Mouse (Mus musculus) limb, embryonic 11.5 days (tissue): ENCODE measurements around the gene Mical2. TPM values are rescaled to one million over a fixed set of nuclear protein-coding genes. Genes with fewer than 3 reads are reported as not detected.

Experiments used
- ATAC-seq: fragments of 200-750 bp; cut with Nextera tagmentation; 2 replicates; pipeline ENCODE4 v1.8.0; 2017; ENCODE audit warnings: low read depth; ENCODE audit not compliant: insufficient number of reproducible peaks, low FRiP score, low TSS enrichment
- DNase-seq: peaks from one replicate; pipeline ENCODE4 v3.0.0-alpha.2; 2015; ENCODE audit warnings: low spot score
- H3K27ac ChIP-seq: fragments of 300-500 bp; sonication (generic); replicated peaks from 2 replicates; pipeline ENCODE4 v1.5.1; 2014; ENCODE audit warnings: low read depth, mild to moderate bottlenecking, low read length
- H3K27me3 ChIP-seq: fragments of 300-500 bp; sonication (generic); 2 replicates; pipeline ENCODE4 v1.6.1; 2014; ENCODE audit warnings: mild to moderate bottlenecking, low read length, mixed read lengths; ENCODE audit not compliant: control insufficient read depth, insufficient read depth
- H3K36me3 ChIP-seq: fragments of 300-500 bp; sonication (generic); 2 replicates; pipeline ENCODE4 v1.6.1; 2014; ENCODE audit warnings: mild to moderate bottlenecking, low read length, moderate library complexity, mixed read lengths; ENCODE audit not compliant: control insufficient read depth, insufficient read depth
- H3K4me1 ChIP-seq: fragments of 300-500 bp; sonication (generic); 2 replicates; pipeline ENCODE4 v1.6.1; 2014; ENCODE audit warnings: low read length, mixed read lengths; ENCODE audit not compliant: control insufficient read depth, insufficient read depth
- H3K4me2 ChIP-seq: fragments of 300-500 bp; sonication (generic); 2 replicates; pipeline ENCODE4 v1.6.1; 2014; ENCODE audit warnings: low read depth, mild to moderate bottlenecking, moderate library complexity; ENCODE audit not compliant: severe bottlenecking
- H3K4me3 ChIP-seq: fragments of 300-500 bp; sonication (generic); 2 replicates; pipeline ENCODE4 v1.5.1; 2014; ENCODE audit warnings: low read depth, low read length
- H3K9ac ChIP-seq: fragments of 300-500 bp; sonication (generic); 2 replicates; pipeline ENCODE4 v1.6.1; 2014; ENCODE audit warnings: mild to moderate bottlenecking, low read length
- H3K9me3 ChIP-seq: fragments of 300-500 bp; sonication (generic); 2 replicates; pipeline ENCODE4 v1.6.1; 2016; ENCODE audit warnings: low read length; ENCODE audit not compliant: control insufficient read depth
- WGBS: fragments of 180-500 bp; shearing (Covaris S2); extraction: QIAGEN DNeasy Blood & Tissue Kit; methylation state at CpG from one replicate; pipeline ENCODE4 v1.1.7; 2014; 5-methylcytosine and 5-hydroxymethylcytosine counted together
- polyA plus RNA-seq: library from polyadenylated mRNA; unstranded; fragments of >200 nt; fragmentation: Nextera tagmentation; extraction: Ambion mirVana; gene quantifications from 2 replicates; pipeline ENCODE4 v1.2.1, GENCODE M21; 2014

Gene Mical2
- polyA plus RNA-seq, 1 experiment from 2014 or later = 2.3 TPM

DNA sequence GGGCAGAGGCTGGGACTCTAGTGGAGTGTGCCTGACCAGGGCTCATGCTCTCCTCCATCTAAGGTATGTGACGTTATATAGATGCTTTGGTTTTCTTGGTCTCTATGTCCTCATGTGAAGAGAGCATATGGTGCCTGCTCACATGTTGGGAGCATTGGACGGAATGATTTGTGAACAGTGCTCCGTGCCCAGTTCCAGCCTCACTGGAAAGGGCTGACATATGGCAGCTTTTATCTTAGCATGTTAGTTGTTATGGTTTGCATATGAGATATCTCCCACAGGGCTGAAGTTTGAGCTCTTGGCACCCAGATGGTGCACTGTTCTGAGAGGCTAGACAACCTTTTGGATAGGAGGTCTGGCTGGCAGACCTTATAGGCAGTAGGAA, 16.3 kb downstream of the Mical2 start:
- Histone ChIP-seq H3K27ac (no peak overlapping the region), H3K4me2 (no peak overlapping the region), H3K9me3 (no peaks in the 10 kb centered on the region), H3K36me3 (no peaks in the 10 kb centered on the region), H3K27me3 (no peaks in the 10 kb centered on the region), H3K4me1 (no peaks in the 10 kb centered on the region), H3K9ac (no peak overlapping the region), H3K4me3 (no peak overlapping the region)
- ATAC-seq (no peak), DNase-seq (no peak)
- 91% methylated on average over 3 of the region's 3 CpGs for WGBS

DNA sequence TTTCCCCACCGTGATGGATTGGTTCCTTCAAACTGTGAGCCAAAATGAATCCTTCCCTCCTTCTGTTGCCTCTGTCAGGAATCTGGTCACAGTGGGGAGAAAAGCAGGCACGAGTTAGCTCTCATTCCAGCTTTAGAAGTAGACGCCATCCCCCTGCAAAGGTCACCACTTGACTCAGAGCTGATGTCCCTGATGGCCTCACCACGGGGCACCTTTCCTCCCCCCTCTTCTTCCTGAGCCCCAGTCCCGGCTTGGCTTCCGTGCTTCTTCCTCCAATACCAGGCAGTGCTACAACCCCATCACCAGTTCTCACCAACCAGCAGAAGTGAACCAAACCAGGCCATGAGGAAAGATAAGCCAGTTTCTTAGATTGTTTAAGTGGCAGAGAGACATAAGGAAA, 16.9 kb downstream of the Mical2 start:
- H3K36me3 ChIP-seq = no peaks in the 10 kb centered on the region
- H3K9ac ChIP-seq = no peak overlapping the region
- no peak for ATAC-seq
- DNase-seq = no peak
- H3K27ac ChIP-seq = no peak overlapping the region
- no peak overlapping the region for H3K4me3 ChIP-seq
- no peaks in the 10 kb centered on the region for H3K27me3 ChIP-seq
- no peak overlapping the region for H3K4me2 ChIP-seq
- H3K9me3 ChIP-seq = no peaks in the 10 kb centered on the region
- 81% methylated on average over 6 of the region's 6 CpGs for WGBS
- H3K4me1 ChIP-seq = no peaks in the 10 kb centered on the region

DNA sequence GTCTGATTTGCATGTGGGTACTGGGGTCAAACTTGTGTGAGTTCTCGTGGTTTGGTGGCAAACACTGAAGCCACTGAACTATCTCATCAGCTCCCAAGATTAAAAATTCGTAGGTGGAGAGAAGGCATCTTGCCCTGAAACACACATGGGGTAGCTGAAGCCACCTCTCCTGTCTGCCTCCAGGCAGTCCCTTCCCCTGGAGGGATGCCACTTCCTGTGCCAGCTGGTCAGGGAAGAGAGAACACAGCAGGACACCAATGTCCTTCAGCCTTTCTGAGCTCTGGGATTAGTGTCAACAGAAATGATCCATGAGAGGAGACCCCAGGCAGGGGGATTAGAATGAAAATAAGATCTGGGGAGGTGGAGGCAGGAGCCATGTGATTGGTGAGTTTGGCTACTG, 18.4 kb downstream of the Mical2 start:
- Histone ChIP-seq H3K4me3 (no peak overlapping the region), H3K27me3 (no peaks in the 10 kb centered on the region), H3K4me2 (no peak overlapping the region), H3K4me1 (no peaks in the 10 kb centered on the region), H3K27ac (no peak overlapping the region), H3K9ac (no peak overlapping the region), H3K36me3 (no peaks in the 10 kb centered on the region), H3K9me3 (no peaks in the 10 kb centered on the region)
- DNase-seq (no peak), ATAC-seq (no peak)
- 70% methylated on average over 2 of the region's 2 CpGs for WGBS

DNA sequence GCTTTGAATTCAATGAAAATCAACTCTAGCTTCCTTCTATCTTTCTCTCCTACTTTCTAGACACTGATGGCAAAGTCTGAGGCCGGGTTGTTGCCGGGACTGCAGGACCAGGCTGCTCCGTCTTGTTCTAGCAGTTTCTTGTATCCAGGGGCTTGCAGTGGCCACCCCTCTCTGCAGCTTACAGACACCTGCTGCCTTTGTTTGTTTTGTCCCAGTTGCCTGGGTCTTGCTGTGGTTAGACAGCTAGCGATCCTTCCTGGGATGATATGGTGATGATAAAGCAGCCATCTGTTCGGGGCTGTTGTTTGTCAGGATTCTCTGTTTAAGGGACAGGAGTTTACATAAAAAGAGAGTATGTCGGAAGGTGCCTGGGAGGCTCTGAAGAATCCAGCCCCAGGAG, 19.0 kb downstream of the Mical2 start:
- no peak overlapping the region for H3K4me3 ChIP-seq
- no peaks in the 10 kb centered on the region for H3K27me3 ChIP-seq
- no peak overlapping the region for H3K4me2 ChIP-seq
- no peaks in the 10 kb centered on the region for H3K9me3 ChIP-seq
- H3K27ac ChIP-seq = no peak overlapping the region
- no peak overlapping the region for H3K9ac ChIP-seq
- H3K36me3 ChIP-seq = no peaks in the 10 kb centered on the region
- 47% methylated on average over 6 of the region's 6 CpGs for WGBS
- no peak for ATAC-seq
- H3K4me1 ChIP-seq = no peaks in the 10 kb centered on the region
- DNase-seq = no peak

DNA sequence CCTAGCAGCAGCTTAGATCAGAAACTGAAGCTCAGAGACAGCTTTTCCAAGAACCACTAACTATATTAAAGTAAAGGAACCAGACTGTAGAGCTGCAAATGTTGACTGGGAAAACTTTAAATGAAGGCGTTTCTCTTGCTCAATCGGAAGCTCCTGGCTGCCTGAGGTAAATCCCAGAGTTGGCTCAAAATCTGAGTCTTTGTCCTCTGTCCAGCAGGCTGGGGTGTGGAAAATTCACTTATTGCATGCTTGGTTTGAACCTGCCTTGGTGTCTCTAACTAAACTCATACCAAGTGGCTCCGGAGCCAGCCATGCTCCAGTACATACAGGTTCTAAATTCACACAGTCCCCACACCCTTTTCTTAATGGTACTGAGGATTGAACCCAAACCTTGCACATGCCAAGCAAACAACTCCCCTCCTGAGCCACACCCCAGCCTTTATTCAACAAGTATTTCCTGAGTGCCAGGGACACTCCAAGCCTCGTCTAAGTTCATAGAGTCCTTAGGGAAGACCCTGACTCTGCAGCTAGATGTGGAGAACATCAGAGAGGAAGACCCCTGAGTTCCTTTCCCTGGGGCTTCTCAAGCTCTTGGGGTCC, 20.3 kb downstream of the Mical2 start:
- no peaks in the 10 kb centered on the region for H3K27me3 ChIP-seq
- H3K4me1 ChIP-seq = no peaks in the 10 kb centered on the region
- DNase-seq (no peak), ATAC-seq (no peak)
- H3K4me2 ChIP-seq = no peak overlapping the region
- no peaks in the 10 kb centered on the region for H3K9me3 ChIP-seq
- H3K9ac ChIP-seq = no peak overlapping the region
- no peaks in the 10 kb centered on the region for H3K36me3 ChIP-seq
- no peak overlapping the region for H3K4me3 ChIP-seq
- H3K27ac ChIP-seq = no peak overlapping the region
- WGBS = 88% methylated on average over 4 of the region's 4 CpGs

DNA sequence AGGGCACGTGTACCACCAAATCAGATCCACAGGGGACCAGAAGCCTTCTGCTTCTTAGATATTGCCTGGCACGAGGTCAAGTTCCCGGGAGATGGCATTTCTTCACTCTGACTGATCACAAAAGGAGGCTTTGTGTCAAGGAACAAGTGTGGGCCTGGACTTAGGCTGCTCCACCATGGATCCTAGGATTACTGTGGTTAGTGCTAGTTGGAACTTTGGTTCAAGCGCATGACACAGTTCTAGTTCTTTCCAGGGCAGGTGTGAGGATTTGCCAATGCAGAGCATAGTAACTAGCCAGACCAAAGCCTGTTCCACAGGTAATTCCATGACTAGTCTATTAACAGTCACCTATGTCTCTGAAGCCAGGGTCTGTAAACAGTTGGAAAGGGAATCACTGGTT, 20.8 kb downstream of the Mical2 start:
- Histone ChIP-seq H3K9me3 (no peaks in the 10 kb centered on the region), H3K27me3 (no peaks in the 10 kb centered on the region), H3K27ac (no peak overlapping the region), H3K36me3 (no peaks in the 10 kb centered on the region), H3K4me2 (no peak overlapping the region), H3K4me3 (no peak overlapping the region), H3K9ac (no peak overlapping the region), H3K4me1 (no peaks in the 10 kb centered on the region)
- 87% methylated on average over 4 of the region's 4 CpGs for WGBS
- no peak for DNase-seq
- no peak for ATAC-seq

DNA sequence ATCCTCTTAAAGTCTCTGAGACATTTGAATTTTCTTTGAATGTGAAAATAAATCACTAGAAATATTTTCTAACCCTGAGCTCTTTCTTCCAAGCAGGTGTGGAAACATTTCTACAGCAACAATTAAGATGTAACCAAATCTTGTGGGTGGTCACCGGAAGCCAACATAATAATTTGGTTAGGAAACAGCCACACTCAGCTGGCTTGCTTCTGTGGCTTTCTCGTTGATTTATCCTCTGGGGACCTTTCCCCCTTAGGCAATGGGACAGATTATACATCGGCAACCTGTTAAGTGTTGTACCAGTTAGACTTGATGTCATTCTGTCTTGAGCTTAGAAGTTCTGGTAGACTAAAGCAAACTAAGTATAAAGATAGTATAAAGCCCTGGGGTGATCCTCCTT, 22.2 kb downstream of the Mical2 start:
- Histone ChIP-seq H3K4me3 (no peak overlapping the region), H3K4me1 (peaks cover 6% of the 10 kb centered on the region; the same call in 1 of the 2 replicates), H3K4me2 (no peak overlapping the region), H3K9ac (no peak overlapping the region), H3K9me3 (no peaks in the 10 kb centered on the region), H3K36me3 (no peaks in the 10 kb centered on the region), H3K27ac (no peak overlapping the region), H3K27me3 (no peaks in the 10 kb centered on the region)
- ATAC-seq = no peak
- no peak for DNase-seq
- 71% methylated on average over 3 of the region's 3 CpGs for WGBS

DNA sequence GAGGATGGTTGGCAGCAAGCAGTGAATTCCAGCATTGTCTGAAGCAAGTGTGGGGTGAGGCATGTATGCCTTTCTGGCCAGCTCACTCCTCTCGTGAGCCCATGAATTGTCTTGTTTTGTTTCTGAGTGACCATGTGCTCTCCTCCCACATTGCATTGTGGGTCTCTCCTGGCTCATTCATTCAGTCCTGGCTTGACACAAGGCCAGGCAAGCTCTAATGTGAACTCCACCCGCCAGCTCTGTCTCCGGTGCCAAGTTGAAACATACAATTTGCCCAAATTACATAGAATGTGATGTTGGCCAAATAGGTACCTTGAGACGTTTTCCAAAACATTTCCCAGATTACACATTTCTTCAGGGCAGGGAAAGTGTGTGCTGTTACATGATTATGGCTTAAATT, 23.8 kb downstream of the Mical2 start:
- Histone ChIP-seq H3K9ac (no peak overlapping the region), H3K9me3 (no peaks in the 10 kb centered on the region), H3K27ac (no peak overlapping the region), H3K27me3 (no peaks in the 10 kb centered on the region), H3K4me2 (no peak overlapping the region), H3K36me3 (no peaks in the 10 kb centered on the region), H3K4me3 (no peak overlapping the region), H3K4me1 (peaks cover 6% of the 10 kb centered on the region; the same call in 1 of the 2 replicates)
- ATAC-seq (no peak), DNase-seq (no peak)
- WGBS = 80% methylated on average over 4 of the region's 4 CpGs

DNA sequence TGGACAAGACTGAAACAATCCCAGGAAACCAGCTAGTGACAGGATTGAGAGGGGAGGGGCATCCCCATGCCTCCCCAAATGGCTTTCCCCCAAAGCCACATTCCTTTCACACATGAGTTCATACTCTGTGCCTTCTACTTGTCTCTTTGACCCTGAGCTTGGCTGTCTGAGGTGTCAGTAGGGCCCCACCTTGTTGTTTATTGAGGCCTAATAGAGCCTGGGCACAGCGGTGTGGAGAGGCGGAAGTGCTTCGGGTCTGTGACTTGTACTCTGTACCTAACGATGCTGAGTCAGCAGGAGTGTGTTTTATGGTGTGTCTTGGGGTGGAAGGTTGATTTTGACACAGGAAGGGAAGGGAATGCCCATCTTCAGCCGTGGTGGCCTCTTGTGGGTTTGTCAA, 26.4 kb downstream of the Mical2 start:
- H3K9ac ChIP-seq = no peak overlapping the region
- no peaks in the 10 kb centered on the region for H3K9me3 ChIP-seq
- H3K4me2 ChIP-seq = no peak overlapping the region
- H3K36me3 ChIP-seq = no peaks in the 10 kb centered on the region
- no peak overlapping the region for H3K27ac ChIP-seq
- H3K27me3 ChIP-seq = no peaks in the 10 kb centered on the region
- no peak overlapping the region for H3K4me3 ChIP-seq
- ATAC-seq (no peak), DNase-seq (no peak)
- 39% methylated on average over 5 of the region's 5 CpGs for WGBS
- H3K4me1 ChIP-seq = peaks cover 6% of the 10 kb centered on the region; the same call in 1 of the 2 replicates
